Mouse (Mus musculus) kidney, embryonic 15.5 days (tissue): ENCODE data around the gene Slc35d2. TPM values are rescaled to one million over a fixed set of nuclear protein-coding genes. Genes with fewer than 3 reads are reported as not detected.

Experiments
- ATAC-seq: fragments of 200-750 bp; cut with Nextera tagmentation; replicated peaks from 2 replicates; pipeline ENCODE4 v1.8.0; 2017; ENCODE audit warnings: moderate TSS enrichment; ENCODE audit not compliant: low FRiP score
- H3K27ac ChIP-seq: fragments of 300-500 bp; sonication (generic); 2 replicates; pipeline ENCODE4 v1.5.1; 2015; ENCODE audit warnings: mild to moderate bottlenecking, inconsistent platforms
- H3K27me3 ChIP-seq: fragments of 300-500 bp; sonication (generic); 2 replicates; pipeline ENCODE4 v1.6.1; 2015; ENCODE audit warnings: inconsistent platforms
- H3K36me3 ChIP-seq: fragments of 300-500 bp; sonication (generic); 2 replicates; pipeline ENCODE4 v1.6.1; 2015; ENCODE audit warnings: inconsistent platforms
- H3K4me1 ChIP-seq: fragments of 300-500 bp; sonication (generic); 2 replicates; pipeline ENCODE4 v1.6.1; 2015; ENCODE audit warnings: inconsistent platforms
- H3K4me2 ChIP-seq: fragments of 300-500 bp; sonication (generic); 2 replicates; pipeline ENCODE4 v1.6.1; 2015; ENCODE audit warnings: moderate library complexity, mild to moderate bottlenecking, inconsistent platforms
- H3K4me3 ChIP-seq: fragments of 300-500 bp; sonication (generic); replicated peaks from 2 replicates; pipeline ENCODE4 v1.5.1; 2015; ENCODE audit warnings: mild to moderate bottlenecking, inconsistent platforms
- H3K9ac ChIP-seq: fragments of 300-500 bp; sonication (generic); 2 replicates; pipeline ENCODE4 v1.6.1; 2015; ENCODE audit warnings: mild to moderate bottlenecking, inconsistent platforms
- H3K9me3 ChIP-seq: fragments of 300-500 bp; sonication (generic); replicated peaks from 2 replicates; pipeline ENCODE4 v1.6.1; 2016; ENCODE audit warnings: inconsistent platforms
- WGBS: fragments of 180-500 bp; shearing (Covaris S2); methylation state at CpG from one replicate; pipeline ENCODE4 v1.1.7; 2015; ENCODE audit warnings: mixed read lengths; 5-methylcytosine and 5-hydroxymethylcytosine counted together
- polyA plus RNA-seq: library from polyadenylated mRNA; unstranded; fragments of >200 nt; fragmentation: Nextera tagmentation; extraction: Ambion mirVana; gene quantifications from 2 replicates; pipeline ENCODE4 v1.2.1, GENCODE M21; 2015

The Slc35d2 gene
- polyA plus RNA-seq, 1 experiment from 2014 or later, result 3.9 TPM

- no peak for ATAC-seq
- Histone ChIP-seq H3K9ac (no peak overlapping the region), H3K27ac (no peak overlapping the region), H3K4me1 (peaks cover 10% of the 10 kb centered on the region), H3K4me3 (no peak overlapping the region), H3K9me3 (no peaks in the 10 kb centered on the region), H3K4me2 (0 out of 2 replicates have a peak overlapping the region, but pooled peaks have one; percentile 10), H3K36me3 (no peaks in the 10 kb centered on the region), H3K27me3 (no peaks in the 10 kb centered on the region)
- WGBS, result 33% methylated on average over 8 of the region's 8 CpGs
These were observed 21.6 kb downstream of the Slc35d2 start for GRCm38 (mm10) chr13:64107535-64107934.

GRCm38 (mm10) chr13:64107105-64107504 lies 22.1 kb downstream of the Slc35d2 start:
- ATAC-seq, result no peak
- Histone ChIP-seq H3K4me3 (no peak overlapping the region), H3K9ac (no peak overlapping the region), H3K36me3 (no peaks in the 10 kb centered on the region), H3K4me2 (no peak overlapping the region), H3K4me1 (peaks cover 10% of the 10 kb centered on the region), H3K27me3 (no peaks in the 10 kb centered on the region), H3K9me3 (no peaks in the 10 kb centered on the region), H3K27ac (no peak overlapping the region)
- WGBS, result 76% methylated on average over 3 of the region's 3 CpGs

- Histone ChIP-seq H3K9me3 (no peaks in the 10 kb centered on the region), H3K9ac (no peak overlapping the region), H3K27ac (no peak overlapping the region), H3K36me3 (no peaks in the 10 kb centered on the region), H3K4me2 (no peak overlapping the region), H3K4me1 (peaks cover 10% of the 10 kb centered on the region), H3K4me3 (no peak overlapping the region), H3K27me3 (no peaks in the 10 kb centered on the region)
- 72% methylated on average over 3 of the region's 3 CpGs for WGBS
- ATAC-seq, result no peak
These were observed 23.5 kb downstream of the Slc35d2 start for GRCm38 (mm10) chr13:64105690-64106089.

GRCm38 (mm10) chr13:64100186-64100585 lies 29.0 kb downstream of the Slc35d2 start:
- Histone ChIP-seq H3K27ac (no peak overlapping the region), H3K27me3 (no peaks in the 10 kb centered on the region), H3K4me3 (no peak overlapping the region), H3K9me3 (no peaks in the 10 kb centered on the region), H3K9ac (no peak overlapping the region), H3K36me3 (no peaks in the 10 kb centered on the region), H3K4me2 (no peak overlapping the region), H3K4me1 (no peaks in the 10 kb centered on the region)
- WGBS, result 70% methylated on average over 3 of the region's 3 CpGs
- 0 out of 2 replicates have a peak, but pooled peaks have one; percentile 36 for ATAC-seq

GRCm38 (mm10) chr13:64098992-64099391 lies 30.2 kb downstream of the Slc35d2 start:
- H3K36me3 ChIP-seq, result no peaks in the 10 kb centered on the region
- ATAC-seq, result no peak
- no peak overlapping the region for H3K9ac ChIP-seq
- H3K27me3 ChIP-seq, result no peaks in the 10 kb centered on the region
- no peaks in the 10 kb centered on the region for H3K4me1 ChIP-seq
- 80% methylated on average over 9 of the region's 9 CpGs for WGBS
- no peak overlapping the region for H3K4me2 ChIP-seq
- H3K27ac ChIP-seq, result no peak overlapping the region
- H3K9me3 ChIP-seq, result no peaks in the 10 kb centered on the region
- H3K4me3 ChIP-seq, result no peak overlapping the region

- Histone ChIP-seq H3K27ac (no peak overlapping the region), H3K4me2 (no peak overlapping the region), H3K9me3 (no peaks in the 10 kb centered on the region), H3K4me1 (peaks cover 15% of the 10 kb centered on the region), H3K27me3 (no peaks in the 10 kb centered on the region), H3K9ac (no peak overlapping the region), H3K36me3 (no peaks in the 10 kb centered on the region), H3K4me3 (no peak overlapping the region)
- WGBS, result 0% methylated on average over 1 of the region's 1 CpGs
- ATAC-seq, result peak; percentile 73; the same call in 1 of the 2 replicates
These were observed 35.8 kb downstream of the Slc35d2 start for GRCm38 (mm10) chr13:64093341-64093740.

- H3K9me3 ChIP-seq, result no peaks in the 10 kb centered on the region
- peaks cover 15% of the 10 kb centered on the region for H3K4me1 ChIP-seq
- WGBS, result 68% methylated on average over 6 of the region's 6 CpGs
- H3K4me3 ChIP-seq, result no peak overlapping the region
- H3K36me3 ChIP-seq, result no peaks in the 10 kb centered on the region
- no peaks in the 10 kb centered on the region for H3K27me3 ChIP-seq
- no peak overlapping the region for H3K9ac ChIP-seq
- H3K27ac ChIP-seq, result no peak overlapping the region
- ATAC-seq, result peak; percentile 29; the same call in 1 of the 2 replicates
- H3K4me2 ChIP-seq, result no peak overlapping the region
These were observed 36.4 kb downstream of the Slc35d2 start for GRCm38 (mm10) chr13:64092752-64093151.

GRCm38 (mm10) chr13:64092141-64092540 lies 37.0 kb downstream of the Slc35d2 start:
- ATAC-seq, result peak; percentile 58; the same call in 1 of the 2 replicates
- H3K4me3 ChIP-seq, result no peak overlapping the region
- no peaks in the 10 kb centered on the region for H3K27me3 ChIP-seq
- H3K9me3 ChIP-seq, result no peaks in the 10 kb centered on the region
- no peak overlapping the region for H3K27ac ChIP-seq
- WGBS, result 33% methylated on average over 3 of the region's 3 CpGs
- no peaks in the 10 kb centered on the region for H3K36me3 ChIP-seq
- no peak overlapping the region for H3K9ac ChIP-seq
- H3K4me1 ChIP-seq, result peaks cover 15% of the 10 kb centered on the region
- H3K4me2 ChIP-seq, result no peak overlapping the region

GRCm38 (mm10) chr13:64091006-64091405 lies 38.2 kb downstream of the Slc35d2 start:
- Histone ChIP-seq H3K36me3 (no peaks in the 10 kb centered on the region), H3K4me2 (no peak overlapping the region), H3K4me3 (no peak overlapping the region), H3K27me3 (no peaks in the 10 kb centered on the region), H3K27ac (no peak overlapping the region), H3K4me1 (peaks cover 15% of the 10 kb centered on the region), H3K9ac (no peak overlapping the region), H3K9me3 (no peaks in the 10 kb centered on the region)
- 79% methylated on average over 7 of the region's 7 CpGs for WGBS
- ATAC-seq, result no peak

- H3K4me1 ChIP-seq, result peaks cover 15% of the 10 kb centered on the region
- ATAC-seq, result no peak
- no peak overlapping the region for H3K27ac ChIP-seq
- no peak overlapping the region for H3K4me3 ChIP-seq
- no peaks in the 10 kb centered on the region for H3K27me3 ChIP-seq
- no peak overlapping the region for H3K4me2 ChIP-seq
- no peak overlapping the region for H3K9ac ChIP-seq
- no peaks in the 10 kb centered on the region for H3K9me3 ChIP-seq
- H3K36me3 ChIP-seq, result no peaks in the 10 kb centered on the region
- WGBS, result 80% methylated on average over 5 of the region's 5 CpGs
These were observed 38.9 kb downstream of the Slc35d2 start for GRCm38 (mm10) chr13:64090278-64090677.

- H3K9ac ChIP-seq, result no peak within 1 kb of the TSS
- no peak within 1 kb of the TSS for H3K27ac ChIP-seq
- no peaks in the 10 kb centered on the region for H3K36me3 ChIP-seq
- H3K4me1 ChIP-seq, result peaks cover 15% of the 10 kb centered on the region
- WGBS, result 83% methylated on average over 4 of the region's 4 CpGs
- ATAC-seq, result no peak
- H3K4me3 ChIP-seq, result no peak within 1 kb of the TSS
- no peaks in the 10 kb centered on the region for H3K27me3 ChIP-seq
- no peaks in the 10 kb centered on the region for H3K9me3 ChIP-seq
- no peak within 1 kb of the TSS for H3K4me2 ChIP-seq
These were observed 40.0 kb downstream of the Slc35d2 start, which contains the start of gene Hsd17b3 for GRCm38 (mm10) chr13:64089130-64089529. Hsd17b3 (minus strand) TSS chr13:64089230.

GRCm38 (mm10) chr13:64088057-64088456 lies 41.1 kb downstream of the Slc35d2 start:
- Histone ChIP-seq H3K27ac (no peak overlapping the region), H3K9me3 (no peaks in the 10 kb centered on the region), H3K27me3 (no peaks in the 10 kb centered on the region), H3K36me3 (no peaks in the 10 kb centered on the region), H3K9ac (no peak overlapping the region), H3K4me1 (peaks cover 9% of the 10 kb centered on the region; the same call in 1 of the 2 replicates), H3K4me3 (no peak overlapping the region), H3K4me2 (no peak overlapping the region)
- WGBS, result 85% methylated on average over 7 of the region's 7 CpGs
- ATAC-seq, result no peak

- H3K9me3 ChIP-seq, result no peaks in the 10 kb centered on the region
- ATAC-seq, result no peak
- H3K27ac ChIP-seq, result no peak overlapping the region
- WGBS, result 83% methylated on average over 5 of the region's 5 CpGs
- no peaks in the 10 kb centered on the region for H3K36me3 ChIP-seq
- no peak overlapping the region for H3K4me3 ChIP-seq
- no peak overlapping the region for H3K4me2 ChIP-seq
- peaks cover 10% of the 10 kb centered on the region for H3K4me1 ChIP-seq
- H3K9ac ChIP-seq, result no peak overlapping the region
- no peaks in the 10 kb centered on the region for H3K27me3 ChIP-seq
These were observed 43.1 kb downstream of the Slc35d2 start for GRCm38 (mm10) chr13:64086036-64086435.
